Mouse (Mus musculus) spleen, adult 2 months (tissue): Measurements from ENCODE around the gene Slc24a5.
"Not testable (repeated sequence)": the region's sequence is repeated elsewhere in the genome, so short reads cannot be mapped to it uniquely, and the experiment has no call there.

Experiments
- CTCF ChIP-seq: fragments of 200-500 bp; IDR thresholded peaks from 2 replicates; pipeline ENCODE4 v1.5.1; 2011; ENCODE audit warnings: mild to moderate bottlenecking, inconsistent platforms; ENCODE audit not compliant: insufficient read depth, insufficient read length, insufficient replicate concordance; ENCODE audit errors: extremely low read depth
- POLR2A ChIP-seq: fragments of 200-500 bp; IDR thresholded peaks from 2 replicates; pipeline ENCODE4 v1.6.1; 2011; ENCODE audit warnings: low read depth, low read length, inconsistent platforms

DNA sequence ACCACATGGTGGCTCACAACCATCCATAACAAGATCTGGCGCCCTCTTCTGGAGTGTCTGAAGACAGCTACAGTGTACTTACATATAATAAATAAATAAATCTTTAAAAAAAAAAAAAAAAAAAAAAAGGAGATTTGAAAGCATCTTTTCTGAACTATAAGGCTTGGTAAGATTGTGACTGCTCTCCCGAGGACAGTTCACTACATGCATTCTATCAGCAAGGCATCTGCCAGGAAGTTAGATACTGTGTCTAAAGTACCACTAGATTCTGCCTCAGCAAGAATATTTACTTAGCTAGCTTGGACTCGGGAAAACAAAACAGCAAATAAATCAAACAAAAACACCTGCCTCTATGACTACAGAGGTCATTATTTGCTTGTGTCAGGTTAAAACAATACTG lies 24.2 kb downstream of the Slc24a5 start:
- not testable (repeated sequence) for TF ChIP-seq CTCF, POLR2A
